Mouse (Mus musculus) 3134 (cell line): ENCODE measurements around the gene Apobr.

ENCODE experiments used
- DNase-seq: peaks from one replicate; pipeline ENCODE4 v3.0.0-alpha.2; 2011; ENCODE audit warnings: low spot score; ENCODE audit not compliant: insufficient read length; ENCODE audit errors: extremely low read depth

The Apobr gene

GRCm38 (mm10) chr7:126596414-126596813 lies 11.7 kb downstream of the Apobr start:
- no peak for DNase-seq

GRCm38 (mm10) chr7:126598919-126599318 lies 14.2 kb downstream of the Apobr start:
- DNase-seq, result no peak

DNA sequence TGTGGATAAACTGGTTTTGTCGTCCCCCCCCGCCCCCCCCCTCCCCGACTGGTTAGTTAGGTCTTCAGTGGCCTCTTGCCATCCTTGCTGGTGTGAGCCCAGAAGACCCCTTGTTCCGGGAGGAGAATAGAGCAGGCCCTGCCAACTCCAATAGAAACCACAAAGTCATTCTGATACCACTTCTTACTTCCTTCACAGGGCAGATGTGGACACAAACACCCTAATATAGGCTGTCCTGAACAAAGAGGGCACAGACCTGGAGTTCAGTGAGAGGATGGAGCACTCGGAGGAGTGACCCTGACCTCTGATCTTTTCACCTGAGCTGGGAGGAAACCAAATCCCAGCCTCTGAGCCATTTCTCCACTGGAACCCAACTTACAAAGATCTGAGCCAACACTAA lies 17.2 kb downstream of the Apobr start:
- DNase-seq, result no peak

DNA sequence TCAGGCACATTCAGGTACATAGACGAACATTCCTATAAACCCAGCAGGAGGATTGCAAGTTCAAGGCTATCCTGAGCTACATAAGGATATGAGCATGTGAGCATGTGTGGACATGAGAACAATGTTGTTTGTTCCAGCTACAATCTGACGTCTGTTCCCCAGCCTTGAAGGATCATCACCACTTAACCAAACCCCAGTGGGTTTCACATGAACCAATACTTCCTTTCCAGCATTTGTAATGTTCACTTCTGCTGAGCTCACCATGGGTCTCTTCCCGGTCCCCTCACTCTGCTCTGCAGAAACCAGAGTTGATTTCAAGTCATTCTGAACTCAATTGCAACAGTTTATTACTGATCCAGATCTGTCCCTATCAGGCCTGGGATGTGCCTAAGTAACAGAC lies 17.9 kb downstream of the Apobr start:
- DNase-seq, result no peak

DNA sequence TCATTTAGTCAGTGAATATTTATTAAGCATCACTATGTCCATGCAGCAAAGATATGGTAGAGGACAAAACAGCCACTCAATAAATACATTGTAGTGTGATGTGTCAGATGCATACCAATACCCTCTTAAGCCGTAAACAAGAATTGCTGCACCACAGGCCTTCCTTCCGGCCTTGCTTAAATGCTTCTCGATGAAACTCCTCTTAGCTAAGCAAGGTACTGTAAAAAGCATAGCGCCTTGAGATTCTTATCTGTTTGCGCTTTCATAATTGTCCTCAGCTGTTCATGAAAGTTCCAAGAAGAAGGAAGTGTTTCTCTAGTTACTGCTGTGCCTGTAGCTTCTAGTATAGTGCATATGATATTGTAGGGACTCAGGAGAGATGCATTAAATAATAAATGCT lies 21.9 kb downstream of the Apobr start:
- no peak for DNase-seq

GRCm38 (mm10) chr7:126607064-126607463 lies 22.3 kb downstream of the Apobr start:
- peak; percentile 23 for DNase-seq

DNA sequence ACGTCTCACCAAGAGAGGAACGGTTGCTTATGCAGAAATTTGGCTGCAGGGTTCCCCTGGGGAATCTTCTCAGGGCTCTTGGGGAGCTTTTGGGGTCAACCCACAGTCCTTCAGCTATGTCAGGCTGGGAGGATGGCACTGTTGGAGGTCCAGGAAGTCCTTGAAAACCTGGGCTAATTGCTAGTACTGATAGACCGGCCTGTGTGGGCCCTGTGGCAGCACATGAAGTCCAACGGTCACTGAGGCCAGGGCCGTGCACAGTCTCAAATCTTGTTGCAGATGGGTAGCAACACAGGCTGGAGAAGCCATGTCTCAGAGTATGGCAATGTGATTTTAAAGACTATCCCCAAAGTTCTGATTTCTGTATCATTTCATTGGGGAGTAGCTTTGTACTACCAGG lies 23.1 kb downstream of the Apobr start:
- DNase-seq, result no peak

DNA sequence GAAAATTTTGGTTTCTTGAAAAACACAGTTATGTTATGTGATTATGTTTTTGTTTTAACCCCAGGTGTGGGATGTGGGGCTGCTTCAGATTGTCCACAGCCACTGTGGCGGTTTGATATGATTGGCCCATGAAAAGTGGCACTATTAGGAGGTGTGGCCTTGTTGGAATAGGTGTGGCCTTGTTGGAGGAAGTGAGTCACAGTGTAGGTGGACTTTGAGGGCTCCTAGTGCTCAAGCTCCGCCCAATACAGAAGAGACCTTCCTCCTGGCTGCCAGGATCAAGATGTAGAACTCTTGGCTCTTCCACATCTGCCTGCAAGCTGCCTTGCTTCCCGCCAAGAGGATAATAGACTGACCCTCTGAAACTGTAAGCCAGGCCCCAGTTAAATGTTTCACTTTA lies 28.0 kb downstream of the Apobr start:
- no peak for DNase-seq

DNA sequence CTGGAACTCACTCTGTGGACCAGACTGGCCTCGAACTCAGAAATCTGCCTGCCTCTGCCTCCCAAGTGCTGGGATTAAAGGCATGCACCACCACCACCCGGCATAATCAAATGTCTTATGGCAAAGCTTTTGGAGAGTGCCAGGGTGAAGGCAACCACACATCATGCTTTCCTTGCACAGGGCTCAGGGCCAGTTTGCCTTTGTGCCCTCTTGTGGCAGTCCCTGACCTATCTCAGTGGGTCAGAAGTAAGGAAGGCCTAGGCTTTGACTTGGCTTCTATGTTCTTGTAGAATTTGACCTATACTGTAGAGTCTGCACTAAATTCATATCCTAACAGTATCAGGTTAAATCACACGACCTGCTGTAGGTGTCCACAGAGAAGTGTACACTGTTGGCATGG lies 32.0 kb downstream of the Apobr start:
- no peak for DNase-seq

- DNase-seq, result no peak
Observed at GRCm38 (mm10) chr7:126619559-126620275, 35.0 kb downstream of the Apobr start.

GRCm38 (mm10) chr7:126621452-126622359 lies 37.0 kb downstream of the Apobr start:
- peak; percentile 23 for DNase-seq

GRCm38 (mm10) chr7:126623381-126623780 lies 38.6 kb downstream of the Apobr start:
- DNase-seq, result no peak

DNA sequence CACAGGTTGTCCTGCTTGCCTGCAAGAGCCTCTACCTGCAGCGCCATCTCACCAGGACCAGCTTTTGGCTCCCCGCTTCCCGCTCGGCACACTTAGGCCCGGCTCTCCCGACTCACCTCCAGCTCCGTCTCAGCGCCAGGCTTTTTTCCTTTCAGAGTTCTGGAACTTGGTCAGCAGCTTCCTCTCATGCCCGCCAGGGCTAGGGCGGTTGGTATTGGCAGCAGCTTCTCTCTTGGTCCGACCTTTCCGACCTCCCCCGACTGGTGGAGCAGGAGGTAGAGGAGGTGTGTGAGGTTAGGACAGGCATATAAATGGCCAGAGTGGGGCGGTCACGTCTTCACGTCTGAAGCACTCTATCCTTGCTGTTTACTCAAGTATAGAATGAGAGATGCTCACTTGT lies 40.0 kb downstream of the Apobr start:
- peak; percentile 74 for DNase-seq

GRCm38 (mm10) chr7:126625369-126625768 lies 40.6 kb downstream of the Apobr start:
- peak; percentile 91 for DNase-seq

DNA sequence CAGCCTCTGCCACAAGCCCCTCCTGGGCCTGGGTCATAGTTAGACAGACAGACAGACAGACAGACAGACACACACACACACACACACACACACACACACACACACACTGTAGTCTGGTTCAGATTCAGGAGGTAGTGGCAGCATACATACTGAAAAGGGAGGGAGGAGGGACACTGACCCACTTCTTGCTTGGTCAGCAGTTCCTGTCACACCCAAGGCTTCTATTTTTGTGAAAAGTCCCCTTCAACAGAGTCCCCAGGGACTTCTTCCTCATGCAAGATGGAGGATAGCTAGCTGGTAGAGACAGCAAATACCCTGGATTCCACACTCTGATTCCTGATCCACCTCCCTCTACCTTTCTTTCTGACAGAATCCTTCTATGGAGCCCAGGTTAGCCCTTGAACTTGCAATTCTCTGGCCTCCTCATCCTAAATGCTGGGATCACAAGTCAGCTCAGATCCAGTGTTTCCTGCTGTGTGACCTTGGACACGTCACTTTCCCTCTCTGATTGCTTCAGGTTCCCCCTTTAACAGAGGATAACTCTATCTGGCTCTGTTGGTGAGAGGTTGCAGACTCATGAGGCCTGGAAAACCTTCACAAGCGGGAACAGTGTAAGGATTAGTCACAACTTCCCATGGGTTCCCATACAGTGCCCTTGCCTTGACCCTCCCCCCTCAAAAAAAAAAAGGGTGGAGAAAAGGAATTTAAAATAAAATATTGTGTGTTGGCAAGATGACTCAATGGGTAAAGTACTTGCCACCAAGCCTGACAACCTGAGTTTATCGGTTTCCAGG lies 41.3 kb downstream of the Apobr start:
- peak; percentile 67 for DNase-seq

DNA sequence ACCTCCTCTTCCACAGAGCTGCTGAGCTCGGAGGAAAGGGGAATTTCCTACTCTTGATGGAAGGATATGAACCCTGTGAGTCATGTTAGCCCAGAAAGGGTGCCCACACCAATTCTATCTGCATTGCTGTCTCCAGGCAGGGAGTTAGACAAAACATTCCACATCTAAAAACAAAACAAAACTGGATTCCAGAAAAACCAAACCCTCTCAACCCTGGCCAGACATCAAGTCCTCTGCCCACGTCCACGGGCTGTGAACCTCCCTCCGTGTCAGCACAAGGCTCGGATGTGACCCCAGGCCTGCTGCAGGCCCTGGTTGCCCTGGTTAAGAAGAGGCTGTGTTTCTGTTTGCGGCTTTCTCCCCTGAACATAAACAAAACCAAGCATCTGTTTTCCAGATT lies 43.4 kb downstream of the Apobr start:
- peak; percentile 73 for DNase-seq

- no peak for DNase-seq
Observed at GRCm38 (mm10) chr7:126629915-126630314, 45.2 kb downstream of the Apobr start.

GRCm38 (mm10) chr7:126630824-126631518 lies 46.2 kb downstream of the Apobr start, which contains the start of gene Nupr1:
TSS of gene Nupr1 (minus strand) at chr7:126630861.
- no peak for DNase-seq

GRCm38 (mm10) chr7:126632478-126632877 lies 47.7 kb downstream of the Apobr start:
- no peak for DNase-seq

DNA sequence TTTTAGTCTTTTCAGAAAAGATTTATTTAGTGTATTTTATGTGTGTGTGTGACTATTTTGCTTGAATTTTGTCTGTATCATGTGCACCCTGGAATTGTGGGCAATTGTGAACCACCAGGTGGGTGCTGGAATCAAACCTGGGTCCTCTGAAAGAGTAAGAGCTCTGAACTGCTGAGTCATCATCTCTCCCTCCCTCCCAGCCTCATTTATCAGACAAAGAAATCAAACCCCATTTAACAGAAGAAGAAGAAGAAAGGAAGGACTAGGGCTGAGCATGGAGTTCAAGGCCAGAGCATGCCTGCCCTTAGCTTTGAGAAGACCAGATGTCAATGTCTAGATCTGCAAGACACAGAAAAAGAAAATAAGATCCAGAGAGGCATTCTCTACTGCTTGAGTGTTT lies 50.6 kb downstream of the Apobr start:
- DNase-seq, result no peak
